Mouse (Mus musculus): ENCODE data around the gene Igfbp4.

Igfbp4 gene

GRCm38 (mm10) chr11:99081566-99081965, 40.5 kb downstream of the Igfbp4 start:
- DNase-seq (ENCODE audit: low spot score) = no peak

GRCm38 (mm10) chr11:99082098-99082497, 41.1 kb downstream of the Igfbp4 start:
- DNase-seq (ENCODE audit: low spot score) = no peak

- no peak for DNase-seq (ENCODE audit: low spot score)
These were observed 42.5 kb downstream of the Igfbp4 start for GRCm38 (mm10) chr11:99083516-99083915.

GRCm38 (mm10) chr11:99084366-99084765, 43.3 kb downstream of the Igfbp4 start:
- DNase-seq (ENCODE audit: low spot score) = no peak

GRCm38 (mm10) chr11:99088486-99088885, 47.4 kb downstream of the Igfbp4 start:
- DNase-seq (ENCODE audit: low spot score) = no peak

GRCm38 (mm10) chr11:99089077-99089601, 48.1 kb downstream of the Igfbp4 start, which contains the start of gene Tns4:
Gene Tns4 (minus strand): TSS chr11:99089306.
- DNase-seq (ENCODE audit: low spot score) = no peak

- DNase-seq (ENCODE audit: low spot score) = no peak
These were observed 49.3 kb downstream of the Igfbp4 start for GRCm38 (mm10) chr11:99090391-99090790.

- no peak for DNase-seq (ENCODE audit: low spot score)
These were observed 50.6 kb downstream of the Igfbp4 start for GRCm38 (mm10) chr11:99091666-99092065.

- no peak for DNase-seq (ENCODE audit: low spot score)
These were observed 52.7 kb downstream of the Igfbp4 start for GRCm38 (mm10) chr11:99093740-99094139.

GRCm38 (mm10) chr11:99094911-99095676, 54.0 kb downstream of the Igfbp4 start:
- no peak for DNase-seq (ENCODE audit: low spot score)

GRCm38 (mm10) chr11:99095759-99096158, 54.7 kb downstream of the Igfbp4 start:
- no peak for DNase-seq (ENCODE audit: low spot score)

- no peak for DNase-seq (ENCODE audit: low spot score)
These were observed 55.4 kb downstream of the Igfbp4 start for GRCm38 (mm10) chr11:99096417-99096816.

- no peak for DNase-seq (ENCODE audit: low spot score)
These were observed 56.1 kb downstream of the Igfbp4 start for GRCm38 (mm10) chr11:99096996-99097774.

- no peak for DNase-seq (ENCODE audit: low spot score)
These were observed 57.9 kb downstream of the Igfbp4 start for GRCm38 (mm10) chr11:99098924-99099323.

- no peak for DNase-seq (ENCODE audit: low spot score)
These were observed 58.5 kb downstream of the Igfbp4 start for GRCm38 (mm10) chr11:99099516-99099915.

GRCm38 (mm10) chr11:99100215-99100614, 59.2 kb downstream of the Igfbp4 start:
- no peak for DNase-seq (ENCODE audit: low spot score)

- DNase-seq (ENCODE audit: low spot score) = no peak
These were observed 60.6 kb downstream of the Igfbp4 start for GRCm38 (mm10) chr11:99101693-99102092.

- DNase-seq (ENCODE audit: low spot score) = no peak
These were observed 61.7 kb downstream of the Igfbp4 start for GRCm38 (mm10) chr11:99102575-99103270.

Data from ovary, postnatal 10 days (tissue).